Mouse (Mus musculus) heart, adult 2 months (tissue): ENCODE results near the gene Cpsf4l.

Experiments
- CTCF ChIP-seq: fragments of 200-600 bp; IDR thresholded peaks from 2 replicates; pipeline ENCODE4 v1.8.1; 2022; ENCODE audit warnings: antibody characterized with exemption, mild to moderate bottlenecking, moderate library complexity
- EP300 ChIP-seq: fragments of 200-500 bp; IDR thresholded peaks from 2 replicates; pipeline ENCODE4 v1.6.1; 2011; ENCODE audit warnings: low read depth, low read length, control low read depth; ENCODE audit not compliant: insufficient read depth
- POLR2A ChIP-seq: fragments of 200-500 bp; IDR thresholded peaks from 2 replicates; pipeline ENCODE4 v1.6.1; 2011; ENCODE audit warnings: mild to moderate bottlenecking, low read depth, low read length, control low read depth; ENCODE audit not compliant: insufficient read depth

DNA sequence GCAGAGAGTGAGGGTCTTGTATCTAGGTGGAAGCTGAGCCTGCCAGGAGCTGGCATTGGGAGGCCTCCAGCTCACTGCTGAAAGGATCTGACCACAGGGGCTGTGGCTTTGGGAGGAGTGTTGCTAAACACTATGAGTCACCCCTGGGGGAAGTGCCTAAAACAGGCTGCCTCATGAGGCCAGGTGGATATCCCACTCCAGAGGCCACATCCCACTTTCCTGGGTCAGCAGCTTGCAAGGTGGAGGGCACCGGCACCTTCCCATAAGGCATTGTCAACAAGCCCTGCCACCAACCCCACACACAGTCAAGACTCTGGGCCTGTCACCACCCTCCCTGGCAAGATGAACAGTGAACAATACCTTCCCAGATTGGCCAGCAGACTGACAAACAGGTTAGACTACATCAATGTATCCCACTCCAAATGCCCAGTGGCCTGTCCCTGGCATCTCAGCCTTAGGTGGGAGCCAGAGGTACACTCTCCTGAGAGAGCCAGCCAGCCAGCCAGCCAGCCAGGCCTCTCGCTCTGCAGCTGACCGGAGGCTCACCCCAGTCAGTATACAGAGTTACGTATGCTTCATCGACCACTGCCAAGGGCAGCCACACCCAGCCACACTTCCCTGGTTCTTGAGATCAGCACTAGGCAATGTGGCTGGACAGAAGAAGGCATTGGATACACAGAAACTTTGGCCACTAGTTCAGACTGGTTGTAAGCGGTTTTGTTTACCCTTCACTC, 24.0 kb upstream of the Cpsf4l start:
- TF ChIP-seq CTCF (no peak), POLR2A (no peak), EP300 (no peak)
